Mouse (Mus musculus): ENCODE results near the gene 4930539E08Rik. TPM values are rescaled to one million over a fixed set of nuclear protein-coding genes. Genes with fewer than 3 reads are reported as not detected.

Gene 4930539E08Rik
- total RNA-seq, 4 experiments from 2014 or later: 10.5 to 12.1 (median 10.8) TPM

DNA sequence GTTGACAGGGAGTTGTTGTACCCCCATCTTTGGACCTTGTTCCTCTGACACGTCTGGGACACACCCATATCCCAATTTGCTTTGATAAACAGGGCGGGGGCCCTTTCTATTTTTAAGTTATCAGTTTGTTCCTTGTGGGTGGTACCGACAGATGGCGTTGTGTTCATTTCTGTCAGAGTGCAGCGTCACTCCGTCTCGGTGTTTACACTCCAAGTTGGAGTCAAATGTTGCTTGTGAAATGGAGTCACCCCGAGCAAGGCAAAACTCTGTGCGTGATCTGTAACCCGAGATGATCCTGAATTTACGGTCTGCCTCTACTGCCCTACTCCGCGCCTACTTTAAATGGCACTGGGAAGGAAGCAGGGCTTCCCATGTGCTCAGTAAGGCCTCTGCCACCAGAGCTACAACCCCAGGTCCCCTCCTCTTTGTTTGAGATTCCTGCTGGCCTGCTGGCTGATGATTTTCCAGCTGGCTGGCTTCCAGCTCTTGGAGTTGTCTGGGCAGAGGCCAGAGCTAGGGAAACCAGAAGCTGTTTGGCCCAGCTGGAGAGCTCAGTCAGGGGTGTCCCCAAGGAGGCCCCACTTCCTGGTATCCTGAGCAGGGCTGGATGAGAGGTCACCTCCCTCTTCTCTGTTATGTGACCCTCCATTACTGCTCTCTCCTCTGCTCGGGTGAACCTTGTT is 15.4 kb upstream of the 4930539E08Rik start:
- no peak for DNase-seq (ENCODE audit: low spot score in 2 of 2)

GRCm38 (mm10) chr17:28929369-28929768 is 14.2 kb upstream of the 4930539E08Rik start:
- DNase-seq (ENCODE audit: low spot score in 2 of 2): no peak

DNA sequence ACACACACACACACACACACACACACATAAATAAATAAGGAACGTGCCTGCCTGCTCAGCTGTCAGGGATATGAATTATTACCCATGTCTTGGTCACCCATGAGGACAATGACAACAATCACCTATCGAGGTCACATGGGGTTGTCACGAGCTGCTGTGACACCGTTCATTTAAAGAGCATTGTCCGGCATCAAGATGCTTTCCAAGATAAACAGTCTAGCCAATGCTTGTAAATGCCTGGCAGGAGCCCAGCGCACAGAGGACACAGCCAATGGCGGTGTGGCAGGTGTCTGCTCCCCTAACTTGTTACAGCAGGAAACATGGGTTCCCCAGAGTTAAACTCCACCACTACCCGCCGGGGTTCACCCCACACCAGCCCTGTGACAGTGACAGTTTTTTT is 12.9 kb upstream of the 4930539E08Rik start:
- DNase-seq (ENCODE audit: low spot score in 2 of 2): no peak

- DNase-seq (ENCODE audit: low spot score in 2 of 2): no peak
These were observed 11.9 kb upstream of the 4930539E08Rik start for GRCm38 (mm10) chr17:28926866-28927635.

- peak; percentile 65 to 80 for DNase-seq (ENCODE audit: low spot score in 2 of 2)
These were observed 11.3 kb upstream of the 4930539E08Rik start for GRCm38 (mm10) chr17:28926380-28926779.

GRCm38 (mm10) chr17:28924957-28925595 is 10.0 kb upstream of the 4930539E08Rik start:
- no peak for DNase-seq (ENCODE audit: low spot score in 2 of 2)

- DNase-seq (ENCODE audit: low spot score in 2 of 2): no peak
These were observed 7.0 kb upstream of the 4930539E08Rik start for GRCm38 (mm10) chr17:28922096-28922495.

DNA sequence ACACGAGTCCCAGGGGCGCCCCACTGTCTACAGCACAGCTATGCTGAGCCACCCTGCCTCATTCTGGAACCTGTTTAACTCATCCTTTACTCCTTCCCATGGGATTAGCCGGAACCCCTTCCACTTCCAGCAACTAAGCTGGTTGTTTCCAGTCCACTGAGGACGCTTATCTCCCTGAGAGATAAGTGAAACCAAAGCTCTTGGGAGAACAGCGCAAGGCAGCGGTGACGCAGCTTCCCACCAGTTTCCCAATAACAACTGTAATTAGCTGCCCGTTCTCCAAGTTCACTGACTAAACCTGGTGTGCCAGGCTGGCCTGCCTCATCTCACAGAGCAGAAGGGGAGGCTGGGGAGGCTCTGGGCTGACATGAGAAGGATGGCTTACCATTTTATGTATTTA is 6.0 kb upstream of the 4930539E08Rik start:
- DNase-seq (ENCODE audit: low spot score in 2 of 2): no peak

GRCm38 (mm10) chr17:28916520-28916919 is 1.4 kb upstream of the 4930539E08Rik start:
- no peak for DNase-seq (ENCODE audit: low spot score in 2 of 2)

DNA sequence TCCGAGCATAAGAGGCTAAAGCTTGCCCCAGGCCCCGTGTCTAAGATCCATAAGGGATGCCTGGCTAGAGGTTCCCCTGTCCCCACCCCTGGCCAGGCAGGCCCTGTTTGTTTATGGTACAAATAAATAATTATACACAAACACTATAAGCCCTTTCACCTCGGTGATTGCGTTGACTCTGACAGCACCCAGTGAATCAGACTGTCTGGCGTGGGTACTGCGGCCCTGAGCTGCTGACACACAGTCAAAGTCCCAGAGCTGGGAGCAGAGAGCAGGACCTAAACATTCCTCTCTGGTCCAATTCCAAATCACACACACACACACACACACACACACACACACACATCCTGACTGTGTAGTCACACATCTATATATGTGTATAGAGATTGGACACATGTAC is 1.2 kb downstream of the 4930539E08Rik start:
- no peak for DNase-seq (ENCODE audit: low spot score in 2 of 2)

GRCm38 (mm10) chr17:28913200-28913599 is 1.9 kb downstream of the 4930539E08Rik start:
- no peak for DNase-seq (ENCODE audit: low spot score in 2 of 2)

- DNase-seq (ENCODE audit: low spot score in 2 of 2): no peak
These were observed 5.0 kb downstream of the 4930539E08Rik start for GRCm38 (mm10) chr17:28910139-28910538.

- DNase-seq (ENCODE audit: low spot score in 2 of 2): no peak
These were observed 5.7 kb downstream of the 4930539E08Rik start for GRCm38 (mm10) chr17:28909252-28909941.

DNA sequence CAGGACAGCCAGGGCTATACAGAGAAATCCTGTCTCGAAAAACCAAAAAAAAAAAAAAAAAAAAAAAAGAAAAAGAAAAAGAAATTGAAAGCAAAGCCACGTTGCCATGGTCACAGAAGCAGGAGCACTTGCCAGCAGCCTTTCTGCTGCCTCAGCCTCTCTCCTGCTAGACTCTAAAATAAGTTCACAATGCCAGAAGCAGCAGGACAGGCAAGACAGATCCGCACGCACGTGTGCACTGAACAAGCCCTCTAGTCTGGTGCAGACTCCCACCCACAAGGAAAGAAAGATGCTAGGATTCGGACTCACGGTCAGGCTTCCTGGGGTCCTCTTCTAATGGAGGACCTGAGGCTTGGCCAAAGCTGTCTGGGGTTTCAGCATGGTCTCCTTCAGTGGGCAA is 7.2 kb downstream of the 4930539E08Rik start:
- peak in 1 of 2 experiments; percentile 80 for DNase-seq (ENCODE audit: low spot score in 2 of 2)

DNA sequence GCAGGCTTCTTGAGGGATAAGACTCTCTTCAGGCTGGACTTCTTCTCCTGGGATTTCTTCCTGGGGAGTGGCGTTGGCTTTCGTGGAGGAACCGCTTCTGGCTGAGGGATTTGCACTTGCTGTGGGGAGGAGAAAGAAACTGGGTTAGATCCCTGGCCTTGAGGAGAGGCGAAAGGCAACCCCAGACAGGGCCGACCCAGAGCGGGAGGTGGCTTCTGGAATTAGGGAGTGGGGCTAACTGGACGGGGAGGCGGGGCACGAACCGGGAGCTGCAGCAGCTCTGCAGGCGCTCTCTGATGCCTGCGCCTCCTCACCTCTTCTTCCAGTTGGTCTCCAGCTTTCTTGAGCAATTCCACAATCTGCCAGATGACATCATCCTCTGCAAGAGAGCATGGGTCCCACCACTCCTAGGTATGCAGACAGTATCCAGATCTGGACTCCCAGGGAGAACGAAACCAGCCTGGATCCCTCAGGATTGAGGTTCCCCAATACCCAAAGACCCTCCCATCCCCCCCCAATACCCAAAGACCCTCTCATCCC is 9.7 kb downstream of the 4930539E08Rik start:
- DNase-seq (ENCODE audit: low spot score in 2 of 2): no peak

DNA sequence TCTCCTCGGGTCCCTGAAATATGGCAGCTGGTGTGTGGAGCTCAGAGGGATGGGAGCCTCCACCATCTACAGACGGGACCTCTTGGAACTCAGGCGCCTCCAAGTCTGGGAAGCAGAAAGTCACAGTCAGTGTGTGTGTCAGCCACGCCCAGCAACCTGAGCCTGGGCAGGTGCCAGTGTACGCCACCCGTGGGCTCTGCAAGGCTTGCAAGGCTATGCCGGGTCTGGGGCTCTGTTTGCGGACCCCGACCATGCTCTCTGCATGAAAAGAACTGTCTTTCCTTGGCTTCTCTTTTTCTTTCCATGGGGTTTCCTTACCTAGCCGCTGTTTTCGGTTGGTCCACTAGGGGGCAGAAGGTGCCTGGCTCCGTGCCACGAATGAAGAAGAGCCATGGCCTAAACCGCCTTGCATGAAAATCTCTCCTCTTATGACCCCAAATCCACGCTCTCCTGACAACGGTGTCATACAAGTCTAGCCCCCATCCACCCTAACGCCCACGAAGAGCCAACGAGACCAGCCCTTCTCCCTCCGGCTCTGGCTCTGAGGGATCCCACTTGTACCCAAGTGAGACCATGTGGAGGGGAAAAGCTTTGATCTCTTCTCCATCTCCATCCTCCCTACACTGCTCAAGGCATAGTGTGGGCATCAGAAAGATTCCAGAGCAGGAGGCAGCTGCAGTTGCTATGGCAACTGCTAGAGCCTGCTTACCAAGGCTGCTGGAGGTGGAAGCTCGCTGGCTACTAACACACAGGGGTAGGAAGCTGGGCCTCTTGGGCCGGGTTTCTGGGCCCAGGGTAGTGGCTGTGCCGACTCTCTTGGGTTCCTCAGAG is 10.4 kb downstream of the 4930539E08Rik start:
- peak; percentile 70 to 82 for DNase-seq (ENCODE audit: low spot score in 2 of 2)

- DNase-seq (ENCODE audit: low spot score in 2 of 2): no peak
These were observed 13.6 kb downstream of the 4930539E08Rik start for GRCm38 (mm10) chr17:28901559-28901958.

DNA sequence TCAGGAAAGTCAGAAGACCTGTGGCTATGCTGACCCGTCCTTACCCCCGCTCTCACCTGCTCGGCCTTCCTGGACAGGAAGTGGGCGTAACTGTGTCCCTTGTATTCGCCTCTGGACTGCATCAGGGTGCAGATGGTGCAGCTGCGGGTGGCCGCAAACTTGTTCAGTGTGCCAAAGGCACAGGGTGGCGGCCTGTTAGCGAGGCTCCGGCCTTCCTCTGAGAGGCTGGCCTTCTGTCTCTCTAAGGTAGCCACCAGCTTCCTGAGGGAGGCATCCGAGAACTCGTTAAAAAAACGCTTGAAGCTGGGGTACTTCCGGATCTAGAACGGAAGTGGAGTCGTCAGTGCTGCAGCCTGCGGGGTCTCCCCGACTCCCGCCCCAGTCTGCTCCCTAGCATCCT is 15.7 kb downstream of the 4930539E08Rik start:
- DNase-seq (ENCODE audit: low spot score in 2 of 2): no peak

- DNase-seq (ENCODE audit: low spot score in 2 of 2): no peak
These were observed 16.9 kb downstream of the 4930539E08Rik start for GRCm38 (mm10) chr17:28898249-28898648.

DNA sequence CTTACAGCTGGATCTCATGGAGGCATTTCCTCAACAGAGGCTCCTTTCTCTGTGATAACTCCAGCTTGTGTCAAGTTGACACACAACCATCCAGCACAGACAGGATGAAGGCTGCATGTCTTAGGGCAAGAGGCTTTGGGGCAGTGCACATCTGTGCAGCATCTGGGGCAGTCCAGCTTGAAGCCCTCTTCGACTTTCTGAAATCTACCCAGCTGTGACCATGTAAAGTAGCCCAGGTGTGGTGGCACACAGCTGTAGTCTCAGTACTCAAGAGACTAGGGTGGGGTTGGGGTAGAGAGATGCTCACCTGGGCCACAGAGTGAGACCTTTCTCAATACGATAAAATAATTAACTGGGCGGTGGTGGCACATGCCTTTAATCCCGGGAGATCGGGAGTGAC is 17.3 kb downstream of the 4930539E08Rik start:
- DNase-seq (ENCODE audit: low spot score in 2 of 2): no peak
